Mouse (Mus musculus): Measurements from ENCODE around the gene Arpp21. TPM values are rescaled to one million over a fixed set of nuclear protein-coding genes. Genes with fewer than 3 reads are reported as not detected.

The Arpp21 gene
- polyA plus RNA-seq, 1 experiment from 2014 or later: 29.5 TPM

GRCm38 (mm10) chr9:112226511-112226910 lies 9.2 kb downstream of the Arpp21 start:
- no peak overlapping the region for H3K9ac ChIP-seq (replicated peaks)
- H3K4me1 ChIP-seq (replicated peaks): 0 out of 2 replicates have a peak, but pooled peaks cover 2% of the 10 kb centered on the region
- 50% methylated on average over 1 of the region's 1 CpGs for WGBS
- no peaks in the 10 kb centered on the region for H3K36me3 ChIP-seq
- no peak for ATAC-seq
- no peak overlapping the region for H3K4me2 ChIP-seq (replicated peaks)
- H3K27me3 ChIP-seq: 0 out of 2 replicates have a peak, but pooled peaks cover 2% of the 10 kb centered on the region
- no peak overlapping the region for H3K27ac ChIP-seq
- no peak overlapping the region for H3K4me3 ChIP-seq (replicated peaks)
- no peaks in the 10 kb centered on the region for H3K9me3 ChIP-seq

DNA sequence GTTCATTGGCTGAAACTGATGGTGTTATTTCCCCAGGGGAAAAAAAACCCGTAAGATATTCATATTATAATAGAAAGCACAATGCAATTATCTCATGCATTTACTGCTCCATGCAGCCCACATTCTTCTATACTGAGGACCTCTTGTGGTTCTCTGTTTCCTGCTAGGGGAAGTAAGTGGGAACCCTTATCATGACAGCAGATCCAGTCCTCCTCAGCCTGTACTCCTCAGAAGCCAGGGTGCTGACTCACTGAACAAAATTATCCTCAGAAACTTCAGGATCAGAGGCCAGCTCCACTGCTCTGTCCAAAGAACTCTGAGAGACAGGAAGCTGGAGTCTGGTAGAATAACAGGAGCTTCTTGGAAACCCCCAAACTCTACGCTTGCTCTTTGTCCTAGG lies 10.7 kb downstream of the Arpp21 start:
- Histone ChIP-seq H3K4me3 (replicated peaks) (no peak overlapping the region), H3K4me2 (replicated peaks) (no peak overlapping the region), H3K4me1 (replicated peaks) (no peaks in the 10 kb centered on the region), H3K27ac (no peak overlapping the region), H3K9ac (replicated peaks) (no peak overlapping the region), H3K9me3 (no peaks in the 10 kb centered on the region), H3K36me3 (no peaks in the 10 kb centered on the region), H3K27me3 (no peaks in the 10 kb centered on the region)
- 80% methylated on average over 2 of the region's 2 CpGs for WGBS
- no peak for ATAC-seq

GRCm38 (mm10) chr9:112219372-112219771 lies 16.4 kb downstream of the Arpp21 start:
- WGBS: 85% methylated on average over 8 of the region's 8 CpGs
- Histone ChIP-seq H3K9ac (replicated peaks) (no peak overlapping the region), H3K27me3 (no peaks in the 10 kb centered on the region), H3K36me3 (no peaks in the 10 kb centered on the region), H3K4me3 (replicated peaks) (no peak overlapping the region), H3K4me2 (replicated peaks) (no peak overlapping the region), H3K9me3 (no peaks in the 10 kb centered on the region), H3K27ac (no peak overlapping the region), H3K4me1 (replicated peaks) (no peaks in the 10 kb centered on the region)
- ATAC-seq: no peak

GRCm38 (mm10) chr9:112218237-112218636 lies 17.5 kb downstream of the Arpp21 start:
- H3K27me3 ChIP-seq: no peaks in the 10 kb centered on the region
- no peaks in the 10 kb centered on the region for H3K4me1 ChIP-seq (replicated peaks)
- WGBS: 78% methylated on average over 3 of the region's 3 CpGs
- no peaks in the 10 kb centered on the region for H3K36me3 ChIP-seq
- no peak for ATAC-seq
- no peaks in the 10 kb centered on the region for H3K9me3 ChIP-seq
- H3K4me2 ChIP-seq (replicated peaks): no peak overlapping the region
- no peak overlapping the region for H3K27ac ChIP-seq
- H3K9ac ChIP-seq (replicated peaks): no peak overlapping the region
- no peak overlapping the region for H3K4me3 ChIP-seq (replicated peaks)

- no peaks in the 10 kb centered on the region for H3K27me3 ChIP-seq
- no peak overlapping the region for H3K4me3 ChIP-seq (replicated peaks)
- ATAC-seq: no peak
- H3K9me3 ChIP-seq: no peaks in the 10 kb centered on the region
- H3K27ac ChIP-seq: no peak overlapping the region
- H3K36me3 ChIP-seq: no peaks in the 10 kb centered on the region
- H3K4me2 ChIP-seq (replicated peaks): no peak overlapping the region
- WGBS: 83% methylated on average over 4 of the region's 4 CpGs
- H3K9ac ChIP-seq (replicated peaks): no peak overlapping the region
- H3K4me1 ChIP-seq (replicated peaks): no peaks in the 10 kb centered on the region
Observed at GRCm38 (mm10) chr9:112217161-112217560, 18.6 kb downstream of the Arpp21 start.

GRCm38 (mm10) chr9:112215030-112215806 lies 20.5 kb downstream of the Arpp21 start:
- H3K9me3 ChIP-seq: no peaks in the 10 kb centered on the region
- no peaks in the 10 kb centered on the region for H3K27me3 ChIP-seq
- H3K4me1 ChIP-seq (replicated peaks): no peaks in the 10 kb centered on the region
- WGBS: 86% methylated on average over 10 of the region's 10 CpGs
- H3K9ac ChIP-seq (replicated peaks): no peak overlapping the region
- no peaks in the 10 kb centered on the region for H3K36me3 ChIP-seq
- no peak overlapping the region for H3K4me2 ChIP-seq (replicated peaks)
- H3K4me3 ChIP-seq (replicated peaks): no peak overlapping the region
- ATAC-seq: no peak
- no peak overlapping the region for H3K27ac ChIP-seq

GRCm38 (mm10) chr9:112213411-112214255 lies 22.1 kb downstream of the Arpp21 start:
- no peak for ATAC-seq
- Histone ChIP-seq H3K4me2 (replicated peaks) (no peak overlapping the region), H3K9ac (replicated peaks) (no peak overlapping the region), H3K4me1 (replicated peaks) (0 out of 2 replicates have a peak, but pooled peaks cover 4% of the 10 kb centered on the region), H3K27me3 (no peaks in the 10 kb centered on the region), H3K4me3 (replicated peaks) (no peak overlapping the region), H3K36me3 (no peaks in the 10 kb centered on the region), H3K9me3 (no peaks in the 10 kb centered on the region), H3K27ac (no peak overlapping the region)
- 79% methylated on average over 10 of the region's 10 CpGs for WGBS

DNA sequence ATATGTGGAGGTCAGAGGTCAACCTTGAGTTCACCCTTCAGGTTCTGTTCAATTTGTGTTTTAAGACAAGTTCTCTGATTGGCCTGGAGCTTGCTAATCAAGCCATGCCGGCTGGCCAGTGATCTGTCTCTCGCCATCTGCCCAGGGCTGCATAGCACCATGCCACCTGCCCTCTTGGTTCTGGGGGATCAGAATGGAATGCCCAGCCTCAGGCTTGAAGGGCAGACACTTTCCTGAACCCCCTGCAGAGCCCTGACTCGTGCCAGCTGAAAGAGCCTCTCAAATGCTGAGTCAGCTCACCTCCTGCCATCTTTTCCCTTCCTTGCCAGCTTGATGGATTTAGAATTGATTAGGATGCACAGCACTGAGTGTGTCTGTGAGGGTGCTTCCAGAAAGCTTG lies 25.9 kb downstream of the Arpp21 start:
- H3K9ac ChIP-seq (replicated peaks): no peak overlapping the region
- no peaks in the 10 kb centered on the region for H3K36me3 ChIP-seq
- no peak overlapping the region for H3K27ac ChIP-seq
- no peaks in the 10 kb centered on the region for H3K9me3 ChIP-seq
- WGBS: 66% methylated on average over 3 of the region's 3 CpGs
- H3K4me2 ChIP-seq (replicated peaks): no peak overlapping the region
- no peaks in the 10 kb centered on the region for H3K27me3 ChIP-seq
- no peak overlapping the region for H3K4me3 ChIP-seq (replicated peaks)
- peaks cover 10% of the 10 kb centered on the region for H3K4me1 ChIP-seq (replicated peaks)
- no peak for ATAC-seq

- peak; percentile 96 for ATAC-seq
- no peaks in the 10 kb centered on the region for H3K27me3 ChIP-seq
- peak overlapping the region; percentile 25; the same call in 1 of the 2 replicates for H3K27ac ChIP-seq
- H3K4me3 ChIP-seq (replicated peaks): no peak overlapping the region
- H3K9me3 ChIP-seq: no peaks in the 10 kb centered on the region
- WGBS: 6% methylated on average over 4 of the region's 4 CpGs
- peaks cover 10% of the 10 kb centered on the region for H3K4me1 ChIP-seq (replicated peaks)
- H3K9ac ChIP-seq (replicated peaks): no peak overlapping the region
- H3K36me3 ChIP-seq: no peaks in the 10 kb centered on the region
- H3K4me2 ChIP-seq (replicated peaks): no peak overlapping the region
Observed at GRCm38 (mm10) chr9:112207767-112208166, 28.0 kb downstream of the Arpp21 start.

GRCm38 (mm10) chr9:112198296-112198695 lies 37.4 kb downstream of the Arpp21 start:
- Histone ChIP-seq H3K27ac (no peak overlapping the region), H3K4me1 (replicated peaks) (no peaks in the 10 kb centered on the region), H3K9me3 (no peaks in the 10 kb centered on the region), H3K9ac (replicated peaks) (no peak overlapping the region), H3K4me2 (replicated peaks) (no peak overlapping the region), H3K36me3 (no peaks in the 10 kb centered on the region), H3K4me3 (replicated peaks) (no peak overlapping the region), H3K27me3 (no peaks in the 10 kb centered on the region)
- no peak for ATAC-seq
- WGBS: 83% methylated on average over 6 of the region's 6 CpGs

DNA sequence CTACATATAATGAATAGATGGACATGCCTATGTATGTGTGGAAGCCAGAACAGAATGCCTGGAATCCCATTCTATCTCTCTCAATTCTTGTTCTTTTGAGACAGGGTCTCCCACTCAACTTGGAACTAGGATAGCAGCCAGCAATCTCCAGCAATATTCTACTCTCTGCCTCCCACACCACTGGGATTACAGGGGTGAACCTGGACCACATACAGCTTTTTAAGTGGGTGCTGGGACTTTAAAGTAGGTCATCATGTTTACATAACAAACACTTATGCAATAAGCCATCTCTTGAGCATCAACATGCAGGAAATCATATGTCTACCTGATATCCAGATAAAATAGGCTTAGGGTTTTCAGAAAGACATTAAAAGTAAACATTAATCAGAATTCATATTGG lies 41.7 kb downstream of the Arpp21 start:
- no peak for ATAC-seq
- no peak overlapping the region for H3K4me2 ChIP-seq (replicated peaks)
- no peaks in the 10 kb centered on the region for H3K27me3 ChIP-seq

GRCm38 (mm10) chr9:112189394-112189793 lies 46.3 kb downstream of the Arpp21 start:
- Histone ChIP-seq H3K27me3 (no peaks in the 10 kb centered on the region; the same call in 1 of the 2 replicates), H3K27ac (no peak overlapping the region), H3K36me3 (no peaks in the 10 kb centered on the region), H3K4me2 (replicated peaks) (no peak overlapping the region), H3K9ac (replicated peaks) (no peak overlapping the region), H3K9me3 (no peaks in the 10 kb centered on the region), H3K4me3 (replicated peaks) (no peak overlapping the region), H3K4me1 (replicated peaks) (peaks cover 37% of the 10 kb centered on the region)
- 88% methylated on average over 10 of the region's 10 CpGs for WGBS
- ATAC-seq: no peak

More for the DNA sequence above, 41.7 kb downstream of the Arpp21 start:
- H3K36me3 ChIP-seq: no peaks in the 10 kb centered on the region
- H3K27ac ChIP-seq: no peak overlapping the region
- no peak overlapping the region for H3K4me3 ChIP-seq (replicated peaks)
- H3K9ac ChIP-seq (replicated peaks): no peak overlapping the region
- H3K4me1 ChIP-seq (replicated peaks): peaks cover 4% of the 10 kb centered on the region; the same call in 1 of the 2 replicates
- no peaks in the 10 kb centered on the region for H3K9me3 ChIP-seq

Measured in midbrain, embryonic 13.5 days (tissue).